Mouse (Mus musculus): ENCODE measurements at regions not wholly inside any gene's neighbourhood (a gene's known extent, or its start where the extent isn't known, plus 50 kb on each side); places are given as distances from the start of the nearest gene placed in this dataset.

DNA sequence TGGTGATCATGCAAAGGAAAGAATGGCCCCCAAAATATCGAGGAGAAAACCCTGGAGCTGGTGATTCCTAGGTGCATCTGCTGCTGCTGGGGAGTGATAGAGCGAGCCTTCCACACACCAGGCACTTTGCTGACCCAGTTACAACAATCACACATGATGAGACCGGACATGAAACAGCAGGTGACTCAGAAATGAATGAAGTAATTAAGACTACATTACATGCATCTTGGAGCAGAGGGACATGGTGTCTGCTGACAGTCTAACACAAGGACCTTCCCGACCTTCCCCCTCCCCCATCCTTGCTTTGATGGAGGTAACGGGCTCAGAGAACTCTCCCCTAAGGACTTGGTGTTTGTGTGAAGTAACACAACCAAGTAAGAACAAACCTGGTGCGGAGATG, 258.3 kb downstream of the Cdh26 start:
- TF ChIP-seq CTCF (IDR thresholded peaks at IDR 0.05): no peak
- TF ChIP-seq EP300 (IDR thresholded peaks at IDR 0.05): no peak
